Mouse (Mus musculus) CD8-positive naive resting alpha-beta T cell, adult 2 months (primary cell): Measurements from ENCODE around the gene Cplx3.
A peak's percentile ranks its signal among the peaks of the same experiment; 100 is the strongest.

Experiments
- DNase-seq, 2 experiments: peaks; one replicate each; pipeline ENCODE4 v3.0.0; 2022; ENCODE audit warnings: low read depth in 2 of 2, low spot score in 2 of 2

Cplx3 gene

GRCm38 (mm10) chr9:57638651-57639459 is 32.8 kb upstream of the Cplx3 start:
- DNase-seq, result no peak

- DNase-seq, result no peak
Observed at GRCm38 (mm10) chr9:57637741-57638322, 31.8 kb upstream of the Cplx3 start.

GRCm38 (mm10) chr9:57637272-57637671 is 31.2 kb upstream of the Cplx3 start:
- DNase-seq, result no peak

GRCm38 (mm10) chr9:57633481-57634024 is 27.5 kb upstream of the Cplx3 start:
- DNase-seq, result peak in 1 of 2 experiments; percentile 60

- DNase-seq, result peak; percentile 84 to 87
Observed at GRCm38 (mm10) chr9:57629118-57629874, 23.2 kb upstream of the Cplx3 start.

- DNase-seq, result no peak
Observed at GRCm38 (mm10) chr9:57628717-57629116, 22.6 kb upstream of the Cplx3 start.

- DNase-seq, result no peak
Observed at GRCm38 (mm10) chr9:57627892-57628291, 21.8 kb upstream of the Cplx3 start.

- DNase-seq, result no peak
Observed at GRCm38 (mm10) chr9:57627191-57627590, 21.1 kb upstream of the Cplx3 start.

- no peak for DNase-seq
Observed at GRCm38 (mm10) chr9:57625674-57626500, 19.8 kb upstream of the Cplx3 start.

GRCm38 (mm10) chr9:57624295-57624694 is 18.2 kb upstream of the Cplx3 start:
- no peak for DNase-seq

GRCm38 (mm10) chr9:57620674-57621073 is 14.6 kb upstream of the Cplx3 start, which contains the start of gene Lman1l:
Gene Lman1l, minus strand, starts transcription at chr9:57620774.
- DNase-seq, result no peak

- no peak for DNase-seq
Observed at GRCm38 (mm10) chr9:57618854-57619253, 12.8 kb upstream of the Cplx3 start.

GRCm38 (mm10) chr9:57617556-57618169 is 11.6 kb upstream of the Cplx3 start:
- no peak for DNase-seq

- no peak for DNase-seq
Observed at GRCm38 (mm10) chr9:57614786-57615185, 8.7 kb upstream of the Cplx3 start.

GRCm38 (mm10) chr9:57613975-57614374 is 7.9 kb upstream of the Cplx3 start:
- DNase-seq, result no peak

GRCm38 (mm10) chr9:57612587-57612986 is 6.5 kb upstream of the Cplx3 start:
- no peak for DNase-seq

GRCm38 (mm10) chr9:57610359-57610826 is 4.3 kb upstream of the Cplx3 start:
- no peak for DNase-seq

GRCm38 (mm10) chr9:57609803-57610202 is 3.7 kb upstream of the Cplx3 start:
- no peak for DNase-seq

- no peak for DNase-seq
Observed at GRCm38 (mm10) chr9:57605503-57605902, 578 bp downstream of the Cplx3 start.

- DNase-seq, result no peak
Observed at GRCm38 (mm10) chr9:57604875-57605274, 1.2 kb downstream of the Cplx3 start.
